Mouse (Mus musculus) T-helper 2 cell (primary cell): Measurements from ENCODE around the gene Fam222b.
"Not testable (repeated sequence)": the region's sequence is repeated elsewhere in the genome, so short reads cannot be mapped to it uniquely, and the experiment has no call there.

Source experiments
- in situ Hi-C: fragments of 300-600 bp; cut with MboI, MseI; formaldehyde crosslinking; loops from one replicate; pipeline ENCODE4 v1.15.1; 2025; ENCODE audit warnings: high pct_unique_total_duplicates

Gene Fam222b

DNA sequence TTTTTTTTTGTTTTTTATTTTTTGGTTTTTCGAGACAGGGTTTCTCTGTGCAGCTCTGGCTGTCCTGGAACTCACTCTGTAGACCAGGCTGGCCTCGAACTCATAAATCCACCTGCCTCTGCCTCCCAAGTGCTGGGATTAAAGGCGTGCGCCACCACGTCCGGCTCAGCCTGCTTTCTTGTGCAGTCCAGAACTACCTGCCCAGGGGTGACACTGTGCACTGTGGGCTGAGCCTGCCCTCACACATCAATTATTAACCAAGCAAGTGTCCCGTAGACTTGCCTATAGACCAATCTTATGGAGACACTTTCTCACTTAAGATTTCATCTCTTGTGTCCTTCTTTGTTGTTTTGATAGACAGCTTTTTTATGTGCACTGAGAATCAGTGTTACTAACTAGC lies 40.9 kb downstream of the Fam222b start:
- in situ Hi-C loops: not testable (repeated sequence)

DNA sequence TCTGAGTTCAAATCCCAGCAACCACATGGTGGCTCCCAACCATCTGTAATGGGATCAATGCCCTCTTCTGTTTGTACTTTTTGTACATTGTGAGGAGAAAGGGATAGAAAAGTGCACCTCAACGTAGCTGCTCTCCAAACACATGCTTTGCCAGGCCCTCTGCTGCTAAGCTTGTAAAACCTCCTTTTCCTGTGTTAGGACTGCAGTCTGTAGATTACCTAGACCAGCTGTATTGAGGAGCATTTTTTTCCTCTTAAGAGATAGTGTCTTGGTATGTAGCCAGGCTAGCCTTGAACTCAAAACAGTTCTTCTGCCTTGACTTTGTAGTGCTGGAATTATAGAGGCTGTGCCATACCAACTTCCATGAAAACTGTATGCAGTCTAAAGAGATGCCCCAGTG lies 41.7 kb downstream of the Fam222b start:
- in situ Hi-C loops: no loop called here

DNA sequence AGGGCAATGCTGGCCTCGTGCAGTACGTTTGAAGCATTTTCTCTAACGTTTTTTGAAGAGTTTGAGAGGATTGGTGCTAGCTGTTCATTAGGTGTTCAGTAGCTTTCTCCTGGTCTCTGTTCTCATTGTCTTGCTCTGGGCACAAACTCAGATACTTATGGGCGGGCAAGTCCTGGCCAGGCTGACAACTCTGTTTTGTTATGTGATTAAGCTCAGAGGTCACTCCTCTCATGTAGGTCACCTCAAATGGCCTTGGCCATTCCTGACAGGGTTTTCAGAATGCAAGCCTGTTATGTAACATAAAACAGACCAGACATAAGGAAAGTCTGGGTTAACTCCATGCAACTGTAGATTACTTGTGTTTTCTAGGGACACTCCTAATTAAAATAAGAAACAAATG lies 43.1 kb downstream of the Fam222b start:
- in situ Hi-C loops: no loop called here

DNA sequence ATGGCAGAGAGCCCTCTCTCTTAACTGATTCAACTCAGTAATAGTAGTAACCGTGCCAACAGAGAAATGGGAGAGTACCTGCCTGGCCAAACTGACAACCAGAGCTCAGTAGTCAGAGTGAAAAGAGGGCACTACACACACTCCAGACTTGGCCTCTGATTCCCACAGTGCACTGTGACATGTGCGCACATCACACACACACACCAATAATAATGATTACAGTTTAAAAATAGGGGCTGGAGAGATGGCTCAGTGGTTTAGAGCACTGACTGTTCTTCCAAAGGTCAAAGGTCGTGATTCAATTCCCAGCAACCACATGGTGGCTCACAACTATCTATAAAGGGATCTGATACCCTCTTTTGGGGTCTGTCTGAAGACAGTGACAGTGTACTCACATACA lies 43.6 kb downstream of the Fam222b start:
- in situ Hi-C loops: no loop called here

DNA sequence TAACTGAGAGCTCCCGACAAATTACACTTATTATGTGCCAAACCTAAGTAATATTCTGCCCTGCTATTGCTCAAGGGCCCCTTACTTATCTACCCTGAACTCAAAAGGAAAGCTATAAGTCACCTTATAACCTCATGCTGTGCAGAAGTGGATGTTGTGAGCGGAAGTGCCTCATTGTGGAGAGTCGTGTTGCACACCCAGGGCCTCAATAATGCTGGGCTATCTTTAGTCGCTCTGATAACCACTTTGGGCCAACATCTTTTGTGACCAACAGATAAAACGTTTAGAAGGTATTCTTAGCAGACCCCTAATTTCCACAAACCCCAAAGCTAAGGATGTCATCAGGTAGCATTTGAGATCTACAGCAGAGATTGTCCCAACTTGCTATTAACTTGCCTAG lies 46.2 kb downstream of the Fam222b start:
- in situ Hi-C loops: loop anchor here (10.0 kb wide), 1 partner anchor 316 kb away; no protein-coding TSS in a partner anchor

DNA sequence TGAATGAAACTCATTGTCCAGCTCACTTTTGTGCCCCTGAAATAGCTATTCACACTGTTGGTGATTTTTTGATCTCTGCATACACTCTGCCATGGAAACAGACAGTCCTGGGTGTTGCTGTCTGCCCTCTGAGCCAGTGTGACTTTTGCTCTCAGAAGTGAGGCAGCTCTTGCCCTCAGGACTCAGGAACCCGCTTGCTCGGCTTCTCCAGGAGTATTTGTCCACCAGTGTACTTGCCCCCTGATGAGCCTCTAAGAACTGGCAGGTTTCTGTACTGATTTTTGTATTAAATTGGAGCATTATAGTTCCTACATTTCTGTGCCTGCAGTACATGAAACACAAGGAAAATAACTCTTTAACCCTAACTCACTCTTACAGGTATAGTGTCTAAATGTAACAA lies 49.1 kb downstream of the Fam222b start:
- in situ Hi-C loops: loop anchor here (10.0 kb wide), 1 partner anchor 319 kb away; no protein-coding TSS in a partner anchor

DNA sequence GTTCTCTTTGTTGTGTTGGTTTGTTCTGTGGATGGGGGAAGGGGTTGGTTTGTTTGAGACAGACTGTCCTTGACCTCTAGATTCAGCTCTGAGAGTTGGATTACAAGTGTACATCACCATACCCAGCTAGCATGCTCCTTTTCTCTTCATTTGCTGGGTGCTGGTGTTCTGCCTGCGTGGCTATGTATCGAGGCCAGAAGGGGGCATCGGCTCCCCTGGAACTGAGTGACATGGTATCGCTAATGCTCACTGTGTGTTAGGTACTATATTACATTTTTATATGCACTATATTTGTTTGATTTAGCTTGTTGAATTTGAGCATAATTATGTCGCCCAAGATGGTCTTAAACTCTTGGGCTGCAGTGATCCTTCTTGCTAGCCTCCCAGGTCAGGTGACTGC lies 51.7 kb downstream of the Fam222b start:
- in situ Hi-C loops: loop anchor here (5.0 to 10.0 kb wide), 2 partner anchors 89 to 321 kb away; no protein-coding TSS in a partner anchor

DNA sequence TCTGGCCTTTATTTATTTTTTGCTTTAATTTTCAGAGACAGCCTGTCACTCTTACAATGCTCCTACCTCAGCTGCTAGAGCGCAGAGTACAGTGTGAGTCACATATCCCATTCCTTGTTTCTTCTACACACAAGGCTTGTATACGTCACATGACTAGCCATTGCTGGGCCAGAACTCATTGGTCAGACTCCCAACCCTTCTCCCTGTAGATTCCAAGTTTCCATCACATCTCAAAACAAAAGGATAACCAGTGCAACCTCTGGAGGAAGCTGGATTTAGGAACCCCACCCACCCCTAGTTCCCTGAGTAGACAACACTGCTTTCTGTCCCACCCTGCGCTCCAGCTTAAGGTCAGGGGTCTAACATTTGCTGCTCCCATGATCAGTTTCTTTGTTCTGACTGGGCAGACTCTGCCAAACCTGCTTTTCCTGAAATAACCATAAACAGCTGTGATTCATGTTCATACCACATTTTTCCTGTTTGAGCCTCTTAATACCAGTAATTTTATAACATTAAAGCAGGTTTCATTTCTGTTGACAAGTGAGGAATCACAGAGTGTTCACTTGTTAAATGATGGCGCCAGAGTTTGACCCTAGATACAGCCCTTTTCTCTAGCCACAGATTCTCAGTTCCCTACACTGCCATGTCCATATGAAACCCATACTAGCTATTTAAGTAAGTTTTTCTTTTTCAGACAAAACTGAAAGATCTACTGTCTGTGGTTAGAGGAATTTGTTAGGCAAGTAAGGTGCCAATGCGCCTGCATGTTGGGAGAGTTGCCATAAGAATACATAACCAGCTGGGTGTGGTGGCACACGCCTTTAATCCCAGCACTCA lies 52.5 kb downstream of the Fam222b start:
- in situ Hi-C loops: loop anchor here (5.0 to 10.0 kb wide), 2 partner anchors 90 to 322 kb away; no protein-coding TSS in a partner anchor

DNA sequence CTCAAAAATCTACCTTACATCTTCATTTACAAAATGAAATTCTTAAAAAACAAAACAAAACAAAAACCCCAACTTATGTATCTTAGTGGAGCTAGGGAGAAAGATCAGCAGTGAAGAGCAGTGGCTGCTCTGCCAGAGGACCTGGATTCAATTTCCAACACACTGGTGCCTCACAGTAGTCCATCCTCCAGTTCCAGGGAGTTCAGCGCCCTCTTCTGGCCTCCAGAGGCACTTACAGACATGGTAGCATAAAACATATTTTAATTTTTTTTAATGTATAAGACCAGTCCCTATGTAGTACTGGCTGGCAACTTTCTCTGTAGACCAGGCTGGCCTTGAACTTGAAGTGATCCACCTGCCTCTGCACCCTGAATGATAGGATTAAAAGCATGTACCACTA lies 56.7 kb downstream of the Fam222b start:
- in situ Hi-C loops: no loop called here

DNA sequence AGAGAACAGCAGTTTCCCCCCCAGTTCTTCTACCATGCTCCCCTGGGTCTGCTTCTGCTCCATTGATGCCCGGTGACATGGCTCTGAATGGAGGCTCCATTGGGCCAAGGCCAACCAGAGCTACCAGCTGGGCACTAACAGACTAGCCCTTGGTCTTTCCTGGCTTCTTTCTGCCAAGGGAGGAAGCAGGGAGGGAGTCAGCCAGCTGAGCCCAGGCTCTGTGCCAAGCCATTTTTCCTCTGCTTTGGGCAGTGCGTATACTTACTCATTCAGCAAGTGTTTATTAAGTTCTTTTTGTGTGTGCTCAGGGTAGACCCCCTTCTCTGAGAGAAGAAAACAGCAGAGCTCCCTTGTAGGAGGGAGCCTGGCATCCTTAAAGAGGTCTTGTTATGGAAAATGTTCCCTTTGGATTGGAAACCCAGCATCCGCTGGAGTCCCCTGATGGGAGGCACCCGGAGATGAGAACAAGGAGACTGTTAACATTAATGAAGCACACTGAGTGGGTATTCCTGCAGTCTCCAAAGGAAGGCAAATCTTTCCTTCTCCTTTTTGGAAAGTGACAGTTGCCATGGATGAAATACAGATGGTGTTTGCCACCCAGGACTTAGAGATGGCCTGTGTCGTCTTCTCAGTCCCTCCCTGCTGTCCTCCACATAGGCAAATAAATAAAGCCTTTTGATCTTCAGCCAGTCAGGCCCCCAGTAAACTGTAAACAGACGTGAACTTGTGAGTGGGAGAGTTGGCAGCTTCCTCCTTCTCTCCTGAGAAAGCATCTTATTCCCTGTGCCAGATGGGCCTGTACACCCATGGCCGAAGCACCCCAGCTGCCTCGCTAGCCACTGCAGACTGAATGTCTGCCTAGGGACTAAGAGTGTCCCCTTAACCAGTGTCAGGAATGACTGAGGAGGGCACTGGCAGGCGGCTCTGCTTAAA lies 58.1 kb downstream of the Fam222b start:
- in situ Hi-C loops: no loop called here

DNA sequence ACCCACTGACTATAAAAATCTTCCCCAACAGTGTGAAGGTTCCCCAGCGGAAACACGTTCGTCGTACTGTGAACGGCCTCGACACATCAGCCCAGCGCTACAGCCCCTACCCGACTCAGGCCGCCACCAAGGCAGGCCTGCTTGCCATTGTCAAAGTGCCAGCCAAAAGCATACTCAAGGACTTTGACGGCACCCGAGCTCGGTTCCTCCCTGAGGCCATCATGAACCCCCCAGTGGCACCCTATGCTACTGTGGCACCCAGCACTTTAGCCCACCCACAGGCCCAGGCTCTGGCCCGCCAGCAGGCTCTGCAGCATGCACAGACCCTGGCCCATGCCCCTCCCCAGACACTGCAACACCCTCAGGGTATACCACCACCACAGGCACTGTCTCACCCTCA lies 59.3 kb downstream of the Fam222b start:
- in situ Hi-C loops: no loop called here

DNA sequence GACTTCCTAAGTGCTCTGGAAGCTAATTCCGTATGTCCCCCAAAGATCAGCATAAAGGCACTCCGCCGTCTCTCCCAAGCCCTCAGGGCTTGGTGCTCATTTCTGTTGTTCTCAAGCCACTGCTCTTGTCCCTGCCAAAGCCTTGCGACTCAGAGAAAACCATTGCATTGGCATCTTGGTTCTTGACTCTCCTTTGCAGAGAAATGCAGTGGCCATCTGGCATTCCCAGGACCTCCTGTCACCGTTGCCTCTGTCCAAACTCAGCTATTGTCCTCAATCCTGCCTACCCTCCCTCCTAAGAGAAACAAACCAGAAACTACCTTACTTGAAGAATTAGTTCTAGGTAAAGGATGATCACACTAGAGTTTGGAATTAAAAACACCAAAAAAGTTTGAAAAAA lies 61.2 kb downstream of the Fam222b start:
- in situ Hi-C loops: no loop called here

DNA sequence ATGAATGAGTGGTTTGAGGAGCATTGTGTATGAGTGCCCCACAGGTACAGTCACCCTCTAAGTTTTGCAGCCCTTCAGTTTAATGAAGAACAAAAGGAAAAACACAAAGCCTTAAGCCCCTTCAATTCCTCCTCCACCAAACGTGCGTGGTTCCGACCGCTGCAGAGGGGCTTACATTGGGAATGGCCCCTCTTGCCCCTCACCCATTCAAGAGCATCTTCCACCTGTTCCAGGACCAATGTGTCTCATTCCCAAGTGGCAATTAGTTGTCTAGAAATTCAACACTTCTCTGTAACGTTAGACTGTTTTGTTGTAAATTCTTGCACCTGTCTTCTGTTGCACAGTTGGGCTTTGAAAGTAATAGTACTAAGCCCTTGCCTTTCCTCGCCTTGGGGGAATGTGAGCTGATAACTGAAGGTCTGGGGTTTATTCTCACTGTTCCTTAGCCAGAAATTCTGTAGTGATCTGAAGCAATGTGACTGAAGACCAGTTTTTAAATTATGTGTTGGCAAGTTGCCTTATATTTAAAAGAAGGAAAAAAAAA lies 61.8 kb downstream of the Fam222b start:
- in situ Hi-C loops: no loop called here

DNA sequence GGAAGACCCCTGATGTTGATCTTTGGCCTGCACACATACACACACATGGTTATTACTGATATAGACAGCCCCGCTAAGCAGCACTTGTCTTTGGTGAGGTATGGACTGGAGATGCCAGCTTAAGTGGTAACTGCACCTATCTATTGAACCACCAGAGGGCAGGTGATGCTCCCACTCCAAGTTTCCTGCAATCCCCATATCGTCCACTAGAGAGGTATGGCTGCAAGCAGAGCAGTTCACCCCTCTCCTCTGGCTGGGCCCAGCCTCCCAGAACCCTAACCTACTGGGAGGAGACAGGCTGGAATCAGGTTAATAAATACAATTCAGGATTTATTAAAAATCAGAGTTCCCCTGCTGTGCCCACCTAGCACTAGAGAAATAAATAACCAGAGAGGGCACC lies 64.6 kb downstream of the Fam222b start:
- in situ Hi-C loops: no loop called here

DNA sequence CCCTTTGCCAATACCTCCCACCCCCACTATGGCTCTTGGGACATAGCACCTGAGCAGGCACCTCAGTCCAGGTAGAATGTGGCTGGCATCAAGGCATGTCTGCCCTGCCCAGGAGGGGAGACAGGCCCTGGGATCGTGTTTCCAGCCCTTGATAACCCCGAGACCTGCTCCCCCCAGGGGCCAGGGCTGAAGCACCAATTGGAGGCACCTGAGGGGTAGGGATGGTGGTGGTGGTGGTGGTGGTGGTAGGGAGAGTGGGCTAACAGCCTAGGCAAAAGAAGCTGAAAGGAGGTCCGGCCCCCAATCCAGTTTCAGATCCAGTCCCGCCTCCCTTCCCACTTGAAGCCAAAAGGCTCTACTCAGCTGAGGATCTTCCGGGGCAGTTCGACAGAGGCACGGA lies 65.1 kb downstream of the Fam222b start:
- in situ Hi-C loops: no loop called here

DNA sequence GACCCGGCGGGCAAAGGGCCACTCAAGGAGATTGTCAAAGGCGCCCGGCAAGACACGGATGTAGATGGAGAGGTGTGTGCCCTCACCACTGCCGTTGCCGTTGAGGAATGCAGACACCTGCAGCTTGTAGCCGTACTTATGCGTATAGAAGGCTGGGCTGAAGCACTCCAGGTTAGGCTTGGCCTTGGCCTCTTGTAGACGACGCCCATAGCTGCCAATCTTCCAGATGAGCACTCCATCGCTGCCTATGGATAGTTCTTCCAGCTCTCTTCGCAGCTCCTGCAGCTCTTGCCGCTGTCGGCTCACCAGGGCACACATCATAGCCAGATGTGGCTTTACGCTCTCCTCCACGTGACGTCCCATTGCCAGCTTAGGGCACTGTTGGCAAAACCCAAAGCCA lies 65.7 kb downstream of the Fam222b start:
- in situ Hi-C loops: no loop called here

DNA sequence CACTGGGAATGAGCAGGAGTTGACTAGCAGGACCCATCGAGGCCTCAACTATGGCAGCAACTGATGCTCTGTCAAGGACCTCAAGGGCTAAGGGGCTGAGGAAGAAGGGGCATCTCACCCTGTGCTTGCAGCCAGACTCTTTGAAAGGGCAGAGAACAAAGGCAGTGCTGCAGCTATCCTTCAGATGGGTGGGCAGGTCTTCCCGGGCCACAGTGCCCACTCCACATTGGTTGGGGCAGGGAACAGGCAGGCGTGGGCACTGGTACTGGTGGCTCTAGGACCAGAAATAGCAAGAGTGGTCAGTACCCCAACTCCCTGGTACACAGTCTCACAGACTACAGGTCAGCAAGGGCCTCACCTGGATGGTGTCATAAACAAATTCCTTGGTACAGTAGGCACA lies 66.2 kb downstream of the Fam222b start:
- in situ Hi-C loops: no loop called here

DNA sequence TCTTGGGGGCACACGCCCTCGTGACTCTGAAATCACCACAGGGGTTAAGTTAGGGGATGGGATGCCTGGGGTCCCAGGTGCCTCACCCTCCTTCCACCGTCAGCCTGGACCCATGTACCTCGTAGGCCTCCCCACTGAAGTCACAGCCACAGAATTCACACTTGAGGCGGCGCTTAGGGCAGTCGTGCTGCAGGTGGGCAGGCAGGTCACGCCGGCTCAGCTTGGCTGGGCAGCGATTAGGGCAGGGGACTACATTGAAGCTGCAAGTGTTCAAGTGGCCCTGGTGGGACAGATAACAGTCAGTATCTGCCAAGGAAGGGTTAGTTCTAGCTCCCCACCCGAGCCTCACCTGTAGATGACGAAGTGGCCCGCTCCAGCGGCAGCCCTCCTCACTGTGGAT lies 66.7 kb downstream of the Fam222b start:
- in situ Hi-C loops: no loop called here

DNA sequence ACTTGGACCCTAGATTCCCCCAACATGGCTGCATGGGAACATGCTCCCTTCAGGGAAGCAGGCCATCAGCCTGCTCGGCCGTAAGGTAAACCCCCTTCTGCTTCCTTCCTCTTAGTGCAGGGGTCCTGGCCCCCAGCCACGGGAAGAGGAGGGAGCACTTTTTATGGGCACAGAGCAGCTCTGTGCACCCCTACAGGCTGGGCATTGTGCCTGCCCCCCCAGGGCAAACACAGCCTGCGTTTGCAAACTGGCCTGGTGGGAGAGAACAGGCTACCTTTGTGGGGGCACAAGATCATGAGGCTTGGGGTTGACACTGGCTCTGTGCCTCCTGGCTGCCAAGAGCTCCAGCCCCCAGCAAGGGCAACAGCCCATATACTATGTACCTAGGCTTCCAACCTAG lies 67.5 kb downstream of the Fam222b start:
- in situ Hi-C loops: no loop called here

DNA sequence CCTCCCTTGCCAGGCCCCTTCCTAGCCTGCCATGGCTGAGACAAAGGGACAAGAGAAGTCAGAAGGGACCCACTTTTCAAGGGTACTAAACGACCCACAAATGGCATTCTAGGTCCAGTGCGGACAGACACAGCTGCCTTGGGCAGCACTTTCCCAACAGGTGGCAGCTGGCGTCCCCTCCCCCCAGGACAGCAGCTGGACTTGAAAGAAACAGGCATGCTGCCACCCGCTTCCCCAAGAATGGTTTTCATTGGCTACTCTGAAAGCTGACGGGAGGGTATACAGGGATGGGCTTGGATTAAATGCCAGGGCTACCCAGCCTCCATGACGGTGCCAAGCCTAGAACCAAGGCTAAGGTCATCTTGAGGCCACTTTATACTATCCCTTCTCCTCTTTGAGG lies 68.0 kb downstream of the Fam222b start:
- in situ Hi-C loops: no loop called here

DNA sequence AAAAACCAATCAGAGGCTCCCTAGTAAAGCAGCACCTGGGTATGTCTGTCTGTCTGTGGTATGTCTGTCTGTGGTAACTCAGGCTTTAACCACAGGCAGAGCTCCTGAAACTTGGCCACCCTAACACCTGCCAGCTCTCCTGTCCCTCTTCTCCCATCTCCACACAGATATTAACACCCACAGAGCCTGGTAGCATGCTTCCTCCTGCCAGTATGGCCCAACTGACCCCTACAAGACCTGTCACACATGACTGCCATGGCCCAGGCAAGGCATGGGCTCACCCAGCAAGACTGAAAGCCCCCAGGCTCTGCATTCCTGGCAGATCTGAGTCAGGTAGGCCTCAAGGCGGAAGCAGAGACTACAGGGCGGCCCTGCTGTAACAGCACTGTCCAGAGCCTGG lies 68.6 kb downstream of the Fam222b start:
- in situ Hi-C loops: no loop called here
